Mouse (Mus musculus) cerebellum, adult 18-20 months (tissue): Measurements from ENCODE around the gene Syt8.

Experiments used
- DNase-seq, 2 experiments: peaks; one replicate each; pipeline ENCODE4 v3.0.0; 2021

Syt8 gene

GRCm38 (mm10) chr7:142449038-142449617 lies 14.5 kb downstream of the Syt8 start:
- peak in 1 of 2 experiments; percentile 2 for DNase-seq

GRCm38 (mm10) chr7:142454706-142455105 lies 20.1 kb downstream of the Syt8 start:
- DNase-seq = no peak

GRCm38 (mm10) chr7:142455251-142455650 lies 20.6 kb downstream of the Syt8 start:
- peak in 1 of 2 experiments; percentile 8 for DNase-seq

DNA sequence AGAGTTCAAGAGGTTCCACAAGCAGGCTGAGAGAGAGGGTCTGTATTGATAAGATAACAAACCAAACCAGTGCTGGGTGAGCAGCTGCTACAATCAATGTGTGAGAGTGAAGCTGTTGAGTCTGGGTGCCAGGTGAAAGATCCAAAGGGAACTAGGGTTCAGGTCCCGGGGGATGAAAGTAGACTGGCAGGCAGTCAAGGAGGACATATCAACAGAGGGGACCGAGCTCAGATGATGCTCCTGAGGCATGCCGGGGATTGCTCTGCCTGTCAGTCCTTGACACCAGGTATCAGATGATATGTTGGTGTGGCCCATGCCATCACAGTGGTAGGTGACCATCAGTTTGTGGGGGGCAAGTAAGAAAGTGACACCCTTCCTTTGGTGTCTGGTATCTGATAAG lies 22.2 kb downstream of the Syt8 start:
- no peak for DNase-seq

DNA sequence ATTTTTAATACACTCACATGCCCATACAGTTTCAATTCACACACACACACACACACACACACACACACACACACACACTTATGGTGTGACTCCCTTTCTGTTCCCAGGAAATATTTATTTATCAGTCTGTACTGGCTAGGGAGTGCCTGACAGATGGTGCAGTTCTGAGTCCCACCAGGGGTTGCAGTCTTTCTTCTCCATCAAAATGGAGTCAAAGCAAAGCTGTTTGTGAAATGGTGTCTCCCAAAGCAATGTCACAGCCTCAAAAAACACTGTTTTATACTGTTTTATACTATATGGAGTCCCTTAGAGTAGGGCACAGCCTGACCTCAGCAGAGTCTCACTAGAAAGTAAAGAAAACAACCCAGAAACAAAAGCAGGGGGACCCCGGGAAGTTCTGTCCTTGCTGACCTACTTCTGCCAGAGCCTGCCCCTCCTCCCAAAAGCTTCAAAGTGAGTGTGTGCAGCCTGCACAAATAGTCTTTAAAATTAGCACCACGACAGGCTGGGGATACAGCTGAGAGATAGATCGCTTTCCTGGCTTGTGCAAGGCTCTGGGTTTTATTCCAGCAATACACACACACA lies 22.7 kb downstream of the Syt8 start:
- peak; percentile 78 to 85 for DNase-seq

DNA sequence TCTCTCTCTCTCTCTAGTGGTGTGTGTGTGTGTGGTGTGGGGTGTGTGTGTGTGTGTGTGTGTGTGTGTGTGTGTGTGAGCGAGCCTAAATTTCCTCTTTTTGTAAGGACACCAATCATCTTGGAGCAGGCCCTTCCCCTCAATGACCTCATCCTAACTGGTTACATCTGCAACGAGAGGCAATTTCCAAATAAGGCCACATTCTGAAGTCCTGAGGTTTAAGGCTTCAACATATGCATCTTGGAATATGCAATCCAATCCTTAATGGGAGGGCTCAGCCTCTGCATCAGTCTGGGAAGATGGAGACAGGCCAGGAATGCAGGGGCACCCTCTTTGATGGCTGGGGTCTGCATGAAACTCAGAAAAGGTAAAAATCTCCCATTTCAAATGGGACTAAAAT lies 23.4 kb downstream of the Syt8 start:
- no peak for DNase-seq

DNA sequence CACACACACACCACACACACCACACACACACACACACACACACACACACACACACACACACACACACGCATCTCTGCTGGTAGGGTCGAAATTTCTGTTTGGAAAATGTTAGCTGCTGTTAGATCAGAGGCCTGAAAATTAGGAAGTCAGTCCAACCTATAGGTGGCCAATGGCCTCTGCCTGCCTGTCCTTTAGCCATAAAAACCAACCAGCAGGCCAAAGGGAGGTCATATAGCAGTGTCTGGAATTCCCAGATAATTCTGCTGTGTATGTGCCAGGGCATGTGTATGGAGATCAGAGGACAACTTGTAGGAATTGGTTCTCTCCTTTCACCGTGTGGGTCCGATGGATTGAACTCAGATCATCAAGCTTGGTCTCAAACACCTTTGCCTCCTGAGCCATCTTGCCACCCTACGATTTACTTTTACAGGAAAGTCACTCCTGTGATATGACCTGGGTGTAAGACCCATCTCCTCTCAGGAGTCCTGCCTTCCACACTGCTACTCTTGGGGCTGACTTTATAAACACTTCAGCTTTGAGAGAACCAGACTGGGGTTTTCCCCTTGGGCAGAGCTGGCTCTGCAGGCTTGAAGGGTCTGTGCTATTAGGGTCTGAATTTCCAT lies 24.1 kb downstream of the Syt8 start:
- DNase-seq = peak in 1 of 2 experiments; percentile 14

- DNase-seq = no peak
These were observed 24.6 kb downstream of the Syt8 start for GRCm38 (mm10) chr7:142459299-142459691.

GRCm38 (mm10) chr7:142460636-142461077 lies 26.0 kb downstream of the Syt8 start, which contains the start of gene Lsp1:
Lsp1 (plus strand) TSS chr7:142460809.
- DNase-seq = peak in 1 of 2 experiments; percentile 7

DNA sequence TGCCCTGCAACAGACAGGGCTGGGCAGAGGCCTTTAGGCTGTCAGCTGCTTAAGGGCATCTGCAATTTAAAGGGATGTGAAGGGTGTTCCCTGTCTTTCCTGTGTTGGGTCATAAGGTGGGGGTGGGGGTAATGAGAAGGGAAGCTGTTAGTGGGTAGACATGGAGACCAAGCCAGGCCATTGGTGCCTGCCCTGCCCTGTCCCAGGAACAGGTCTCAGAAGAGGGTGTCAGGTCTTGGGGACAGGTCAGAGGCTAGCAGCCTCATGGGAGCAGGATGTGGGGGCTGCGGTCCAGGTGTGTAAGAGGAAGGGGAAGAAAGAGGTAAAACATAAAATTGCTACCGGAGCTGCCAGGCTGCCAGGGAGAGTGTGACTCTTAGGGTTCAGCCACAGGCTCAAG lies 26.8 kb downstream of the Syt8 start:
- DNase-seq = no peak

- peak in 1 of 2 experiments; percentile 6 for DNase-seq
These were observed 27.5 kb downstream of the Syt8 start for GRCm38 (mm10) chr7:142462190-142462589.

- no peak for DNase-seq
These were observed 28.0 kb downstream of the Syt8 start for GRCm38 (mm10) chr7:142462594-142463078.

DNA sequence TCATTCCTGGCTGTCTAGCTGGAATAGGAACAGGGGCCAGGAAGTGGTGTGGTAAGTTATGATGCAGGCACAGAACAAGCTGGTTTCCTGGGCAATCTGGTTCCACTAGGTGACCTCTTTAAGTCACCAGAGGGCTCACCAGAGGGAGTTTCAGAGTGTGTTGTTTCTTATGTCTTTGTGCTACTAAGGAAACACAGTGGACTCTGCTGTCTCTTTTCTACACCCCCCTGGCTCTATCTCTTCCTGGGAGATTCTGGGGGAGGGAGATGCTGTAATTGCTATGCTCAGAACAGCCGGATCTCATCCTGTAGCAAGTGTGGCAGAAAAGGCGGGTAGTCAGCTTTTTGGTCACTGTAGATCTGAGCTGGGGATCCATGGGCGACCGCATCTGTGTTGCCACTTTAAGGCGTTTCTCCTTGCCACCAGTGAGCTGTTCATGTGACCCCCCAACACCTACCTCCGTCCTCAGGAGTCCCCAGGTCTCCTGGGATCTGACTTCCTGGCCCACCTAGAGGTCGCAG lies 35.6 kb downstream of the Syt8 start:
- DNase-seq = no peak

- no peak for DNase-seq
These were observed 36.3 kb downstream of the Syt8 start for GRCm38 (mm10) chr7:142470808-142471413.

GRCm38 (mm10) chr7:142471414-142471861 lies 36.8 kb downstream of the Syt8 start:
- no peak for DNase-seq

GRCm38 (mm10) chr7:142471884-142472570 lies 37.4 kb downstream of the Syt8 start:
- no peak for DNase-seq

GRCm38 (mm10) chr7:142472936-142473335 lies 38.3 kb downstream of the Syt8 start:
- DNase-seq = no peak

DNA sequence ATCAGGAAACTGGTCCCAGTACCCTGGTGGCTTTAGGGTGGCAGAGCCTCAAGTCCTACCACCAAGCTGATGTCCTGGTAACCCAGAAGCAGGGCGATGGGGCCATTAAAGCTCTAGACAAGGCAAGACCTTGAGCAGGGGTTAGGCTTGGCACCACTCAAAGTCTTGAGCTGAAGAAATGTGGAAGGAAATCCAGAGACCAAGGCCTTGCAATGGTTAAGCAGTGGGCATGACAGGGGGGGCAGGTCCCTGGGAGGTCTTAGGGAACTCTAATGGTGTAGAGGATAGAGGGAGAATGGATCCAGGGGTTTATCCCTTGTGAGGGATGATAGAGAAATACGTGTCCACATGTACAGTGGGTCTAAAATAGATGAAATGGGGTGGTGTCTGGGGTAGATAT lies 38.8 kb downstream of the Syt8 start:
- no peak for DNase-seq

DNA sequence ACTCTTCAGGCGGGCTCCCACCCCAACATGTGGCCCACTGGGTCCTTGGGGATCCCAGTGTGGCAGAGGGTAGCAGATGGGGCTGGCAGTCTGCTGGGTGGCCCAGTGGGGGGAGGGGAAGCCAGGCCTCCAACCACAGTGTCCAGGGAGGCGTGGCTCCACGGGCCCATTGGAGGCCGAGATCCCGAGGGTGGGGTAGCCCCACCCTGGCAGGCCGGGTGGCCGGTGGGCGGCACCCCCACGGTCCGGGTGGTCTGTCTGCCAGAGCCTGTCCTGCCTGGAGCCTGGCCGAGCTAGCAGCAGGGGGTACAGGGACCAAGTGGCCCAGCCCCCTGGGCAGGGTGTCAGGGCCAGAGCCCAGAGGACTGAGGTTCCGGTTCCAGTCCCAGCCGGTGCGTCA lies 40.1 kb downstream of the Syt8 start:
- no peak for DNase-seq

- no peak for DNase-seq
These were observed 41.0 kb downstream of the Syt8 start for GRCm38 (mm10) chr7:142475641-142476040.

- no peak for DNase-seq
These were observed 41.6 kb downstream of the Syt8 start for GRCm38 (mm10) chr7:142476271-142476670.

GRCm38 (mm10) chr7:142476795-142477452 lies 42.3 kb downstream of the Syt8 start:
- DNase-seq = peak; percentile 49 to 56
